Mouse (Mus musculus) liver, adult 2 months (tissue): ENCODE data around the gene Hs6st3. TPM values are rescaled to one million over a fixed set of nuclear protein-coding genes. Genes with fewer than 3 reads are reported as not detected.

Experiments
- DNase-seq: peaks from one replicate; pipeline ENCODE4 v3.0.0-alpha.2; 2011; ENCODE audit warnings: low read depth, low spot score; ENCODE audit errors: extremely low read depth
- H3K27ac ChIP-seq: fragments of 200-500 bp; replicated peaks from 2 replicates; pipeline ENCODE4 v1.5.1; 2012; ENCODE audit warnings: low read depth, mild to moderate bottlenecking, control low read depth, inconsistent platforms, low read length; ENCODE audit not compliant: insufficient read depth
- H3K27me3 ChIP-seq: fragments of 200-500 bp; 2 replicates; pipeline ENCODE4 v1.6.1; 2012; ENCODE audit warnings: mild to moderate bottlenecking, moderate library complexity, low read length, inconsistent platforms; ENCODE audit not compliant: control insufficient read depth, insufficient read depth
- H3K36me3 ChIP-seq: fragments of 200-500 bp; 2 replicates; pipeline ENCODE4 v1.6.1; 2012; ENCODE audit warnings: low read length, inconsistent platforms; ENCODE audit not compliant: control insufficient read depth, insufficient read depth
- H3K4me1 ChIP-seq: fragments of 200-500 bp; 2 replicates; pipeline ENCODE4 v1.6.1; 2011; ENCODE audit warnings: low read length; ENCODE audit not compliant: control insufficient read depth, insufficient read depth
- H3K4me3 ChIP-seq: fragments of 200-500 bp; 2 replicates; pipeline ENCODE4 v1.5.1; 2011; ENCODE audit warnings: low read depth, mild to moderate bottlenecking, control low read depth, low read length, moderate library complexity; ENCODE audit not compliant: insufficient read depth
- H3K79me2 ChIP-seq: fragments of 200-500 bp; 2 replicates; pipeline ENCODE4 v1.6.1; 2012; ENCODE audit warnings: inconsistent platforms, mild to moderate bottlenecking, low read length, moderate library complexity; ENCODE audit not compliant: control insufficient read depth, insufficient read depth
- H3K9ac ChIP-seq: fragments of 200-500 bp; 2 replicates; pipeline ENCODE4 v1.6.1; 2012; ENCODE audit warnings: low read depth, mild to moderate bottlenecking, control low read depth, inconsistent platforms, low read length
- CTCF ChIP-seq: fragments of 200-500 bp; IDR thresholded peaks from 2 replicates; pipeline ENCODE4 v1.5.1; 2011; ENCODE audit warnings: low read depth, low read length, control low read depth
- POLR2A ChIP-seq: fragments of 200-500 bp; IDR thresholded peaks from 2 replicates; pipeline ENCODE4 v1.6.1; 2011; ENCODE audit warnings: low read length, control low read depth; ENCODE audit not compliant: insufficient read depth; ENCODE audit errors: extremely low read depth
- WGBS: fragments of 180-500 bp; shearing (Covaris S2); methylation state at CpG from one replicate; pipeline ENCODE4 v1.1.7; 2018; 5-methylcytosine and 5-hydroxymethylcytosine counted together
- polyA plus RNA-seq: library from polyadenylated mRNA; depleted of rRNA; stranded (reverse); fragments of >200 nt; gene quantifications from 2 replicates; pipeline ENCODE4 v1.2.3, GENCODE M21; 2012
- total RNA-seq: library from RNA; depleted of rRNA; stranded (reverse); fragments of >200 nt; gene quantifications from 2 replicates; pipeline ENCODE4 v1.2.3, GENCODE M21; 2014

Hs6st3 gene
- total and polyA plus RNA-seq, 2 experiments: 0.06 to 0.09 TPM

DNA sequence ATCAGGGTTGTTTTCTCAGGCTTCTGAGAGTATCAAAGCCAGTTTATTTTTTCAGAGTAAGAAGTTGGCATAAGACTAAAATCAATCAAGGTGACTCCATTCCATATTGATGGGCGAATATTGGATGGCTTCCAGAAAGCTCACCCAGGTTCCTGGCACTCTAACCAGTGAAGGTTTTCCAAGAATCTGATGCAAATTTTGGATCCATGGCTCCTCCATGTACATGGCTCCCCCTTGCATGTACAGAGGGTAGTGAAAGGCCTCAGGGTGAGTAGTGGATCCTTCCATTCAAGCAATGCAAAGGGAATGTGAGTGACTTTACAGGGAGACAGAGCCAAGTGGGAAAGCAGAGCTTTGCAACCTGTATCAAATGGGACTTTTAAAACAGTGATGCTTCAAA lies 603.6 kb downstream of the Hs6st3 start:
- H3K79me2 ChIP-seq: no peaks in the 10 kb centered on the region
- H3K4me3 ChIP-seq: no peak overlapping the region
- H3K4me1 ChIP-seq: no peaks in the 10 kb centered on the region
- TF ChIP-seq POLR2A (no peak), CTCF (no peak)
- H3K9ac ChIP-seq: no peak overlapping the region
- no peaks in the 10 kb centered on the region for H3K27me3 ChIP-seq
- no peak overlapping the region for H3K27ac ChIP-seq
- DNase-seq: peak; percentile 5
- H3K36me3 ChIP-seq: no peaks in the 10 kb centered on the region
- 56% methylated on average over 1 of the region's 1 CpGs for WGBS

DNA sequence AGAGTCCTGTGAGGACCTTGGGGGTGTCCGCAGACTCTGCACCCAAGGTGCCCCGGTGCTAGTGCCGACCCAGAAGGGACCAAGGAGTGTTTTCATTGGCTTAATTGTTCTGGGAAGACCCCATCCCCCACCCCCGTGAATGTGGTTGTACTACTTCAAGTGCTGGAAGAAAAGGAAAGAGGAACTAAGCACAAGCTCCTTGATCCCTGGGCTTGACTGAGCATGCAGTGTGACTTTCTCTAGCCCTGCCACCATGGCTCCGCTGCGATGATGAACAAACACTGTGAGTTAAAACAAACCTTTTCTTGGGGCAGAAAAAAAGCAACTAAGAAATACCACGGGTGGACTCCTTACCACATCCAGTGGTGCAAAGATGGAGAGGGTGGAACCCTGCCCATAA lies 623.2 kb downstream of the Hs6st3 start:
- no peak for DNase-seq

DNA sequence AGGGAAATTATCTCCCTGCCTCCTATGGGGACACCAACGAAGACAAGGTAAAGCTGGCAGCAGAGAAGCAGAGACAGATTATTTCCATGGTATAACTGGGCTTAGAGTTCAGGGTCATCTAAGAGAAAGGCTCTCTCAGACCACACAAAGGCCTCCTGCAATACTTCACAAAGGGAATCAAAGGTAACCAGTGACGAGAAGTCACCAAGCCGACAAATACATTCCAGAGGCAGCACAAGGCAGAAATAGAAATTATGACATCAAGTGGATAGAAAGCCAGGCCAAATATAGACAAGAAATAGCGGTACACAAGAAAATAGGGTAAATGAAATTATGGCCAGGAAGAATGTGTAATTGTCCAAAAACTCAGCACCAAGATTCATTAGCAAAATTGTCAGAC lies 633.9 kb downstream of the Hs6st3 start:
- WGBS: 71% methylated on average over 4 of the region's 4 CpGs
- no peaks in the 10 kb centered on the region for H3K36me3 ChIP-seq
- H3K9ac ChIP-seq: no peak overlapping the region

More for the DNA sequence above, 623.2 kb downstream of the Hs6st3 start:
- no peaks in the 10 kb centered on the region for H3K4me1 ChIP-seq
- no peaks in the 10 kb centered on the region for H3K27me3 ChIP-seq
- no peak overlapping the region for H3K27ac ChIP-seq
- no peak overlapping the region for H3K4me3 ChIP-seq
- 80% methylated on average over 7 of the region's 7 CpGs for WGBS
- TF ChIP-seq CTCF (no peak), POLR2A (no peak)
- H3K9ac ChIP-seq: no peak overlapping the region
- no peaks in the 10 kb centered on the region for H3K79me2 ChIP-seq
- no peaks in the 10 kb centered on the region for H3K36me3 ChIP-seq

DNA sequence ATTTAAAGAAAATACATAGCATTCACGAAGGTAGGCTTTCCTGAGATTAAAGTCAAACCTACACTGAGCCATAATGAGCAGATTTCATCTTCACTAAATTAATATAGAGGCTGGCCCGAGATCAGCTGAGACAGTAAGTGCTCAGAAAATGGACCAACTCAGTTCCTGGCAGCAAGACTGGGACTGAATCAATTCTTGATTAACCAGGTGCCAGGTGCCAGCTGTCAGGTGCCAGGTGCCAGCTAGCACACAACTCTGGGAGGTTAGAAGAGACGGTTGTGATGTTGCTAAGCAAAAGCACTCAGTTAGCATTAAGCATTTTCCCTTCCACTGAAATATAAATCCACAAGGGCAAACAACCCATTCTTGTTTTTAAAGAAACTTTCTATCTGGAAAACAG lies 638.1 kb downstream of the Hs6st3 start:
- WGBS: 58% methylated on average over 3 of the region's 3 CpGs
- no peak for TF ChIP-seq CTCF
- TF ChIP-seq POLR2A: no peak
- H3K27me3 ChIP-seq: no peaks in the 10 kb centered on the region
- no peak overlapping the region for H3K4me3 ChIP-seq
- H3K4me1 ChIP-seq: no peaks in the 10 kb centered on the region
- H3K36me3 ChIP-seq: no peaks in the 10 kb centered on the region
- H3K27ac ChIP-seq: no peak overlapping the region
- no peaks in the 10 kb centered on the region for H3K79me2 ChIP-seq
- DNase-seq: peak; percentile 16
- no peak overlapping the region for H3K9ac ChIP-seq

More for the DNA sequence above, 633.9 kb downstream of the Hs6st3 start:
- H3K79me2 ChIP-seq: no peaks in the 10 kb centered on the region
- no peaks in the 10 kb centered on the region for H3K4me1 ChIP-seq
- DNase-seq: no peak
- no peak for TF ChIP-seq POLR2A
- no peak for TF ChIP-seq CTCF
- H3K27ac ChIP-seq: no peak overlapping the region
- no peaks in the 10 kb centered on the region for H3K27me3 ChIP-seq
- H3K4me3 ChIP-seq: no peak overlapping the region

DNA sequence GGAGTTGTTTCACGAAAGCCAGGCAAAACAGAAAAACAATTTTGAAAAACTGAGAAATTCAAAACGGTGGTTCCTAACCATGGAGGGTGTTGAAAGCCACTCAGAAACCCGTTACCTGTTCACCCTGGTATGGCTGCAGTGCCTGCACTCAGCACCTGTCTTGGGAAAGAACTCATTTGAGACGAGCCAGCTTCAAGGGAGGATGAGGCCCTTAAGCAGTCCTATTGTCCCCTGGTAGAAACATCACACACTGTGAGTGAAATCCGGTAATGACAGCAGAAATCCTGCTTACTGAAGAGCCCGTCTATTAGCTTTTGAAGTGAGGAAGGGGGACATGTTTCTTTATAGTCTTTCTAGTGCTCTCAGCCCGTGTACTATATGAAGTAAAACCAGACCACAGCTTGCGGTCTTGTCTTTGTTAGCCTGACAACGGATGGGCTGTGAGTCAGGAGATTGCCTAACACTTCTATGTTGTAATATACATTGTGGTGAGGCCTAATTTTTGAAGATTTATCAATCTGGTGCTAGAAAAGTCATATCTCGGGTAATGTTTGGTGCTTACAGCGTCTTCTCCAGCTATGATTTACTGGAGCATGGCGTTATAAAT lies 641.9 kb downstream of the Hs6st3 start:
- no peak overlapping the region for H3K27ac ChIP-seq
- no peak overlapping the region for H3K4me3 ChIP-seq
- H3K4me1 ChIP-seq: no peaks in the 10 kb centered on the region
- no peak overlapping the region for H3K9ac ChIP-seq
- 80% methylated on average over 12 of the region's 12 CpGs for WGBS
- no peak for DNase-seq
- no peaks in the 10 kb centered on the region for H3K79me2 ChIP-seq
- H3K36me3 ChIP-seq: no peaks in the 10 kb centered on the region
- TF ChIP-seq CTCF (no peak), POLR2A (no peak)
- no peaks in the 10 kb centered on the region for H3K27me3 ChIP-seq

DNA sequence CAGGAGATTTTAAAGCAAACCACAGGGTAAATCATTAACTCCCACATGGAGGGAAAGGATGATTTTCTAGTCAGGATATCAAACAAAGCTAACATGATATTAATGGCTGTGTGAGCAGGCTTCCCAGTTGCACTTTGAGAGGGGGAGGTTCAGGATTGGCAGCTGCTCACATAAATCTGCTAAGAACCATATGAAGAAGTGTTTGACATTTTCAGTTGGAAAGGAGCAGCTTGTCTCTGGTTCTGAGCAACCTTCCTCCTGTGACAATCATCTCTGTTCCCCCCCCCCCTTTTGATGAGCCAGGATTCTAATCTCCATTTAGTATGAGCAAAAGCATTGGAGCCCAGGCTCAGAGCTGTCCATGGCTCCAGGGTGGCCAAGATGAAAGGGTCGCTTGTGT lies 643.0 kb downstream of the Hs6st3 start:
- H3K27me3 ChIP-seq: no peaks in the 10 kb centered on the region
- H3K27ac ChIP-seq: no peak overlapping the region
- no peak overlapping the region for H3K4me3 ChIP-seq
- no peaks in the 10 kb centered on the region for H3K79me2 ChIP-seq
- no peak for TF ChIP-seq POLR2A
- TF ChIP-seq CTCF: no peak
- no peaks in the 10 kb centered on the region for H3K36me3 ChIP-seq
- H3K9ac ChIP-seq: no peak overlapping the region
- WGBS: 88% methylated on average over 1 of the region's 1 CpGs
- no peaks in the 10 kb centered on the region for H3K4me1 ChIP-seq
- DNase-seq: no peak
